Comparison of ENCODE assay signal across 17 mouse cellular contexts in the genomic region with DNA sequence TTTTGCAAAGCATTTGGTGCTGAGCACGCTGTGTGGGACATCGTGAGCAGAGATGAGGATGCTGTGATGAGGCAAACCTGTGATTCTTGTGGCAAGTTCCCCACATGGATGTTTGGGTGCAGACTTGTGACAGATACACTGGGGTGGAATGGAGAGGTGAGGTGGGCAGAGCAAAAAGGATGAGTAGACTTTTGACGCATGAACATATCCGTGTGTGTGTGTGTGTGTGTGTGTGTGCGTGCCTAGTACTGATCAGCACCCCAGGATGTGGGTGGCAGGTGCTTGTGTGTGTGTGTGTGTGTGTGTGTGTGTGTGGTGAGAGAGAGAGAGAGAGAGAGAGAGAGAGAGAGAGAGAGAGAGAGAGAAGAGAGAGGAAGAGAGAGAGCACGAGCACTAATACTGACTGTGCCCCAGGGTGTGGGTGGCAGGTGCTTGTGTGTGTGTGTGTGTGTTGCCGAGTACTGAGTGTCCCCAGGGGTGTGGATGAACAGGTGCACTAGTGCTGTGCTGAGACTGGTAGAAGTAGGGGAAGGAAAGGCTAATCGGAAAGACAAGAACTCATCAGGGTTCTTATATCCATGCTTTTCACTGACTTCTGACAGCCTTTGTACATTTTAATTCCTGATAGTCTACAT. TPM values are rescaled to one million over a fixed set of nuclear protein-coding genes. Genes with fewer than 3 reads are reported as not detected.
DNase-seq lines count a peak whose midpoint lies in the region; ATAC-seq and TF ChIP-seq lines count a peak whose summit lies in the region.
"Had no signal": no experiment of that assay in that cellular context is flagged by ENCODE, and none has a peak within 500 bp of the region (broad histone marks: within the 10 kb centered on the region; RNA-seq: fewer than 3 reads in every experiment).

No protein-coding gene starts in this region.

- peaks cover 13% of the 10 kb centered on the region; the same call in 1 of the 2 replicates for H3K36me3 ChIP-seq in hindbrain, embryonic 13.5 days
- H3K36me3 ChIP-seq in hindbrain, embryonic 11.5 days (ENCODE audit: control insufficient read depth, insufficient read depth, low read length): no peaks in the 10 kb centered on the region
- no peaks in the 10 kb centered on the region for H3K36me3 ChIP-seq in myocyte (ENCODE audit: control insufficient read depth, insufficient read depth)
- H3K36me3 ChIP-seq: neural tube, embryonic 12.5 days; stomach, embryonic 15.5 days had no signal

- 78% methylated on average over 8 of the region's 8 CpGs for WGBS in hindbrain, embryonic 13.5 days
- WGBS in hindbrain, embryonic 11.5 days: 84% methylated on average over 8 of the region's 8 CpGs

- no peaks in the 10 kb centered on the region for H3K79me2 ChIP-seq in myocyte (ENCODE audit: control insufficient read depth, insufficient read depth)

- no peak overlapping the region for H3K9ac ChIP-seq in hindbrain, embryonic 13.5 days
- H3K9ac ChIP-seq in hindbrain, embryonic 11.5 days (ENCODE audit: low read depth, low read length): no peak overlapping the region
- H3K9ac ChIP-seq: heart, embryonic 13.5 days; neural tube, embryonic 12.5 days; stomach, embryonic 15.5 days had no signal

- H3K4me1 ChIP-seq in hindbrain, embryonic 13.5 days (replicated peaks): peaks cover under 1% of the 10 kb centered on the region; the same call in 1 of the 2 replicates
- no peaks in the 10 kb centered on the region for H3K4me1 ChIP-seq in hindbrain, embryonic 11.5 days (replicated peaks; ENCODE audit: control insufficient read depth, insufficient read depth, low read length)
- H3K4me1 ChIP-seq: neural tube, embryonic 12.5 days; stomach, embryonic 15.5 days had no signal

- no peaks in the 10 kb centered on the region for H3K27me3 ChIP-seq in hindbrain, embryonic 13.5 days
- H3K27me3 ChIP-seq in hindbrain, embryonic 11.5 days (ENCODE audit: control insufficient read depth, insufficient read depth, low read length): no peaks in the 10 kb centered on the region
- no peaks in the 10 kb centered on the region for H3K27me3 ChIP-seq in myocyte (ENCODE audit: control insufficient read depth, insufficient read depth, insufficient read length)
- H3K27me3 ChIP-seq: heart, embryonic 13.5 days; neural tube, embryonic 12.5 days; stomach, embryonic 15.5 days had no signal

- H3K9me3 ChIP-seq in hindbrain, embryonic 13.5 days: no peaks in the 10 kb centered on the region
- no peaks in the 10 kb centered on the region for H3K9me3 ChIP-seq in hindbrain, embryonic 11.5 days (ENCODE audit: control insufficient read depth, low read length)
- H3K9me3 ChIP-seq: heart, embryonic 13.5 days; neural tube, embryonic 12.5 days; stomach, embryonic 15.5 days had no signal

- DNase-seq in hindbrain, embryonic 11.5 days (ENCODE audit: low spot score): no peak
- DNase-seq in right cerebral cortex, postnatal 25 days: peak; percentile 56
- DNase-seq in right cerebral cortex, postnatal 4 days: no peak
- DNase-seq in thymus, postnatal 25 days: peak; percentile 48
- no peak for DNase-seq in cerebellum, adult 8-10 months
- DNase-seq in cerebellum, postnatal 25 days: no peak
- DNase-seq: cerebellum, postnatal 14 days; gastrocnemius, postnatal 36 days; kidney, postnatal 4 days; retina, postnatal 1 day had no signal

- no peak for TF ChIP-seq POLR2A in myocyte (IDR thresholded peaks at IDR 0.05; ENCODE audit: insufficient read length, low read depth)

- no peak overlapping the region for H3ac ChIP-seq in myocyte (ENCODE audit: control insufficient read depth, insufficient read length)

- no peak overlapping the region for H3K4me2 ChIP-seq in hindbrain, embryonic 13.5 days
- H3K4me2 ChIP-seq in hindbrain, embryonic 11.5 days (replicated peaks; ENCODE audit: low read depth, low read length): no peak overlapping the region
- H3K4me2 ChIP-seq in myocyte (ENCODE audit: low read depth): no peak overlapping the region
- H3K4me2 ChIP-seq: heart, embryonic 13.5 days; liver, embryonic 11.5 days; neural tube, embryonic 12.5 days; stomach, embryonic 15.5 days had no signal

- 0 out of 2 replicates have a peak, but pooled peaks have one; percentile 44 for ATAC-seq in hindbrain, embryonic 13.5 days (ENCODE audit: low FRiP score)
- ATAC-seq in hindbrain, embryonic 11.5 days (ENCODE audit: low FRiP score): no peak
- ATAC-seq: forebrain, embryonic 14.5 days had no signal

- no peak overlapping the region for H3K27ac ChIP-seq in hindbrain, embryonic 13.5 days
- H3K27ac ChIP-seq in hindbrain, embryonic 11.5 days (ENCODE audit: low read depth, low read length): no peak overlapping the region
- H3K27ac ChIP-seq: heart, embryonic 13.5 days; neural tube, embryonic 12.5 days; stomach, embryonic 15.5 days had no signal

- H3K4me3 ChIP-seq in hindbrain, embryonic 13.5 days: no peak overlapping the region
- H3K4me3 ChIP-seq in hindbrain, embryonic 11.5 days (ENCODE audit: low read depth, low read length): no peak overlapping the region
- no peak overlapping the region for H3K4me3 ChIP-seq in myocyte
- H3K4me3 ChIP-seq: heart, embryonic 13.5 days; neural tube, embryonic 12.5 days; stomach, embryonic 15.5 days had no signal

TF ChIP-seq in myocyte, 11 proteins besides CTCF, POLR2A, EP300 and RAD21:
- TF ChIP-seq MAX (IDR thresholded peaks at IDR 0.05; ENCODE audit: low read depth): no peak
- TF ChIP-seq MYOD1 (IDR thresholded peaks at IDR 0.05; ENCODE audit: control insufficient read depth in 1 of 3, insufficient read length in 2 of 3, low read depth in 2 of 3): peak in 2 of 3 experiments; percentile 45 to 62
TF ChIP-seq in myocyte: peak in this region for 1.

RNA-seq across cellular contexts. Expression of a gene that starts 13.0 kb away (rescaled TPM):
- 21.7 and 22.0 TPM in 2 replicates for polyA plus RNA-seq in hindbrain, embryonic 13.5 days (2015; fragmentation: Nextera tagmentation; extraction: Ambion mirVana)
- polyA plus RNA-seq in hindbrain, embryonic 11.5 days (2014; fragmentation: Nextera tagmentation; extraction: Ambion mirVana): 5.6 and 9.7 TPM in 2 replicates
- 4.5 TPM for polyA plus RNA-seq in myocyte (2012; fragmentation: generic; extraction: Trizol)

Comparison
In these comparisons a context has a peak if more than half of its experiments do, and no peak if none do; other contexts are left out.
1. DNase-seq: peak in right cerebral cortex, postnatal 25 days (single experiment) and thymus, postnatal 25 days (single experiment); none in hindbrain, embryonic 11.5 days (single experiment), right cerebral cortex, postnatal 4 days (single experiment), cerebellum, adult 8-10 months (single experiment) and cerebellum, postnatal 25 days (0 of 2).